Mouse (Mus musculus) CH12.LX (cell line): Measurements from ENCODE around the gene Tmem216.

Source experiments
- EP300 ChIP-seq: IDR thresholded peaks from 2 replicates; pipeline ENCODE4 v1.6.1; 2011; ENCODE audit warnings: low read length, improper control_type of control experiment
- MYC ChIP-seq: IDR thresholded peaks from 2 replicates; pipeline ENCODE4 v1.6.1; 2011; ENCODE audit warnings: low read depth, mild to moderate bottlenecking, improper control_type of control experiment, low read length
- NELFE ChIP-seq: IDR thresholded peaks from 2 replicates; pipeline ENCODE4 v1.6.1; 2011; ENCODE audit warnings: low read depth, low read length, improper control_type of control experiment
- ZNF384 ChIP-seq: IDR thresholded peaks from 2 replicates; pipeline ENCODE4 v1.6.1; 2012; ENCODE audit warnings: low read depth, low read length, improper control_type of control experiment, inconsistent platforms

GRCm38 (mm10) chr19:10583550-10584146 lies 27.6 kb upstream of the Tmem216 start:
- no peak for TF ChIP-seq NELFE
- TF ChIP-seq MYC: no peak
- 0 out of 2 replicates have a peak, but pooled peaks have one; percentile 17 for TF ChIP-seq EP300
- no peak for TF ChIP-seq ZNF384
